Mouse (Mus musculus) megakaryocyte, embryonic 14.5 days (primary cell): ENCODE results near the gene Adamts20. TPM values are rescaled to one million over a fixed set of nuclear protein-coding genes. Genes with fewer than 3 reads are reported as not detected.

ENCODE experiments used
- H3K27me3 ChIP-seq: replicated peaks from 2 replicates; pipeline ENCODE3; 2012; ENCODE audit warnings: inconsistent platforms
- H3K36me3 ChIP-seq: replicated peaks from 2 replicates; pipeline ENCODE3; 2012; ENCODE audit warnings: low read length, inconsistent platforms, mixed read lengths
- H3K4me1 ChIP-seq: 2 replicates; pipeline ENCODE4 v1.6.1; 2012; ENCODE audit warnings: inconsistent platforms
- H3K4me3 ChIP-seq: replicated peaks from 2 replicates; pipeline ENCODE3; 2012; ENCODE audit warnings: moderate library complexity, mild to moderate bottlenecking, inconsistent platforms
- H3K9me3 ChIP-seq: 2 replicates; pipeline ENCODE4 v1.6.1; 2012; ENCODE audit warnings: inconsistent platforms
- FLI1 ChIP-seq: IDR thresholded peaks from 2 replicates; pipeline ENCODE4 v1.6.1; 2012; ENCODE audit warnings: low read length, inconsistent platforms, mixed read lengths
- GATA1 ChIP-seq: IDR thresholded peaks from 3 replicates; pipeline ENCODE4 v1.6.1; 2012; ENCODE audit warnings: mixed read lengths, low read length, inconsistent platforms, borderline replicate concordance
- polyA plus RNA-seq: library from polyadenylated mRNA; stranded (reverse); fragments of >175 nt; gene quantifications from 2 replicates; pipeline ENCODE4 v1.2.3, GENCODE M21; 2012; ENCODE audit warnings: low replicate concordance; ENCODE audit not compliant: insufficient read depth

The Adamts20 gene
- polyA plus RNA-seq, 1 experiment, result 0.39 TPM

DNA sequence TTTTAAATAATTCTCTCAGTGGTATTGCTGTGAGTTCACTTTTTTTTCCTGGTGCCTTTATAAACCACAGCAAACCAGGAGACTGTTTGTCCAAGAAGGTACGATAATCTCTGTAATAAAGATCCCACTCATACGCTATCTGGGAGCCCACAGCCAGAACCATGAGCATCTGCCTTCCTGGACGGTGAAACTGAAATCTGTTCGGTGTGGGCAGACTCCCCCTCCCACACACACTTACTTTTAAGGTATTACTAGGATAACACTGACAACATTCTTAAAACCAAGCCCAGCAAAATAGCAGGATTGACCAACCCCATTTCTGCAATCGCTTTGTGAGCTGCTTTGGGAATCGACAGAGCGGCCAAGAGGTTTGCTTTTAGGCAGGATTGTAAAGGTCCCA is 155.5 kb downstream of the Adamts20 start:
- no peaks in the 10 kb centered on the region for H3K9me3 ChIP-seq
- no peaks in the 10 kb centered on the region for H3K4me1 ChIP-seq
- H3K36me3 ChIP-seq, result no peaks in the 10 kb centered on the region
- TF ChIP-seq FLI1, result no peak
- no peak for TF ChIP-seq GATA1
- no peak overlapping the region for H3K4me3 ChIP-seq
- H3K27me3 ChIP-seq, result no peaks in the 10 kb centered on the region

DNA sequence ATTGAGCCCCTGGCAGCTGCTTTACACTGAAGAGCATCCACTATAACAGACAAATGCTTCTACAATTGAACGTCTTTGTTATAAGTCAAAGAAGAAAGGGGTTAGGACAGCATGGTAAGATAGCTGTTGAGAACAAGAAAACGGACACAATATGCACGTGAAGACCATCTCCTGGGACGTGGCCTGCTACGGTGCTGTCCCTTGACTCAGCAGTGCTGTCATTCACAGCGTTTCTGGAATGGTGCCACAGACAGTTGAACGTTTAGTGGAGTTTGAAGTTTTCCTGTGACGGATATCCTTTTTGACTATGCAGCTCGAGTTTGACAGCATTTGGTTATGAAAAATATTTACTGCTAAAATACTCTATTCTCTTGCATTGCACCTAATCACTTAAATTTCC is 157.3 kb downstream of the Adamts20 start:
- Histone ChIP-seq H3K4me1 (no peaks in the 10 kb centered on the region), H3K36me3 (no peaks in the 10 kb centered on the region), H3K4me3 (no peak overlapping the region), H3K9me3 (no peaks in the 10 kb centered on the region), H3K27me3 (no peaks in the 10 kb centered on the region)
- TF ChIP-seq FLI1, result no peak
- no peak for TF ChIP-seq GATA1

DNA sequence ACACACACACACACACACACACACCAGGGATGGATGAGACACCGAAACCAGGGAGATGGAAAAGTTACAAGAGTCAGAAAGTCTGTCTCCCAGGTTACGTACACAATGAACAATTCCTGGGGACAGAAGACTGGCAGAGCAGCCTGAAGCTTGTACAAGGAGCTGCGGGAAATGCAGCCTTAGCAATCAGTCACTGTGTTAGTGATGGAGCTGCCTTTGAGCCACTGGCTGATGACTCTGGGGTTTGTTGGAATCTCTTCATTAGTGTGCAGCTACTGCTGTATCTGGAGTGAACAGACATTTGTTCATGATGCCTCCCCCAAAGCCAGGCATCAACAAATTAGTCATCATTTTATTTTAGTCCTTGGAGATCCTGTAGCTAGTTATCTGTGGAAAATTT is 162.1 kb downstream of the Adamts20 start:
- H3K9me3 ChIP-seq, result no peaks in the 10 kb centered on the region
- no peak overlapping the region for H3K4me3 ChIP-seq
- no peak for TF ChIP-seq FLI1
- no peak for TF ChIP-seq GATA1
- H3K36me3 ChIP-seq, result no peaks in the 10 kb centered on the region
- H3K27me3 ChIP-seq, result no peaks in the 10 kb centered on the region
- no peaks in the 10 kb centered on the region for H3K4me1 ChIP-seq

DNA sequence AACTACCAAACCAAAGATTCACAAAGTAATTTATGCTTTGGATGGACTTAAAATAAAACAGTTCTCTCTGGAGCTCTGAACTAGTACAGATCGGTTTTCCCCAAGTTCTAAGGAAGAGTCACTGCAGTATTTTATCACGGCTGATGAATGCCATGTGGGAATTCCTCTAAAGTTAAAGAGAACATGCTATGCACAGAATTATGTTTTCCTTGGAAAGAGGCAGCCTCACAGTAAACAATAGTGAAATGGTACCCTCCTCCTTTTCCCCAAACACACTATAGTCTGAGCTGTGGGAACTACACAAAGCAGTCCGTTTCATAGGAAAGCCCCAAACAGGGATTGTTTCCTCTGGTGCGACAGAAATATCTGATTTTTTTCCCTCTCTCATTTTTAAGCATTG is 171.1 kb downstream of the Adamts20 start:
- Histone ChIP-seq H3K36me3 (no peaks in the 10 kb centered on the region), H3K4me3 (no peak overlapping the region), H3K27me3 (no peaks in the 10 kb centered on the region), H3K4me1 (no peaks in the 10 kb centered on the region), H3K9me3 (no peaks in the 10 kb centered on the region)
- TF ChIP-seq FLI1 (no peak), GATA1 (no peak)

DNA sequence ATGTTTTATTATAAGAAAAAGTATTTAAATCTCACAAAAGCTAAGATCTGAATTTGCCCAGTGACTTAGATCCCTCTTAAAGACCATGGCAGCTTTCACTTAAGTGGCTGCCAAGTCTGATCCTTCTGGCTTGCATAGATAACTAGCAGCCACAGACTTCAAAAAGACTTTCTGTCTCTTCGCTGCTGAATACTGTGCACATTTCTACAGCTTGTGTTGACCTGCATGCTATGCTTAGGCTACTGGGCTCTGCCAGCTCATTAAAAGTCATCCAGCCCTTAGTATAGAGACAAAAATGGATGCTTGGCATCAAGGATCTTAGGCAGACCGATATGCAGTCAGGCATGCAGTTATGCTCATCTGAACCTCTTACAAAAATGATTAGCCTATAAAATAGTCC is 177.2 kb downstream of the Adamts20 start:
- Histone ChIP-seq H3K4me1 (no peaks in the 10 kb centered on the region), H3K27me3 (no peaks in the 10 kb centered on the region), H3K9me3 (no peaks in the 10 kb centered on the region), H3K36me3 (no peaks in the 10 kb centered on the region), H3K4me3 (no peak overlapping the region)
- TF ChIP-seq FLI1 (no peak), GATA1 (no peak)

DNA sequence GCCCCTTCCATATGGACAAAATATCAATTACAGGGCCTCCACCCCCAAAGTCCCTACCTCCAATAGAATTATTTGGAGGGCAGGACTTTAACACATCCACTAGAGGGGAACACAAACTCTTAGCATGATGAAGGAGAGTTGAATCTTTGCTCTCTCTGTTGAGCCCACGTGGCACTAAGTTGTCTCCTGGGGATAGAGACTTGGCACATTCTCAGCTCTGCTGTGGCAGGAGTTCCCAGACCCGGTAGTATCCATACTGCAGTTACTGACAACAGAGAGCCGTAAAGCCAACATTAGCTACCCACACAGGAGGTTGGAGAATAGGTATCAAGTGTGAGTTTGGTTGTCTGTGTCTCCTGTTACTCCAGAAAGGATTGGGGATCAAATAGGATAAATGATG is 177.7 kb downstream of the Adamts20 start:
- TF ChIP-seq GATA1 (no peak), FLI1 (no peak)

DNA sequence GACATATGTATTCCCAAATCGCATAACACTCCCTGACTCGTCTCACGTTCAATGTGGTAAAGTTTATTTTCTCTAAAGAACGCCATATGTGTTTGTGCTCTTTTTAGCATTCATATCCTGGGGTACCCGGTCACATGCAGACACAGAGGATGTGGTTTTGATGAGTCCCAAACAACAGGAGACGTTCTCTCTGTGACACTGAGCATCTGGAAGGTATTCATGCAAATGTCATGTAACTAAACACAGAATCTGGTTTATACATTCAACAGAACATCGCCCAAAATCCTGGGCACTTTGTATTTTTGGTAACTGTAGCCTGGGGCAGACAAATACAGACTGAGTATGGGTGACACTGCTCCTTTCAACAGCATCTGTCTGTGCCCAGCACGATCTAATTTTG is 188.8 kb downstream of the Adamts20 start:
- no peaks in the 10 kb centered on the region for H3K4me1 ChIP-seq
- no peak for TF ChIP-seq FLI1
- TF ChIP-seq GATA1, result no peak
- no peaks in the 10 kb centered on the region for H3K9me3 ChIP-seq
- H3K27me3 ChIP-seq, result no peaks in the 10 kb centered on the region
- H3K4me3 ChIP-seq, result no peak overlapping the region
- H3K36me3 ChIP-seq, result no peaks in the 10 kb centered on the region

More for the DNA sequence above, 177.7 kb downstream of the Adamts20 start:
- Histone ChIP-seq H3K36me3 (no peaks in the 10 kb centered on the region), H3K4me1 (no peaks in the 10 kb centered on the region), H3K4me3 (no peak overlapping the region), H3K27me3 (no peaks in the 10 kb centered on the region), H3K9me3 (no peaks in the 10 kb centered on the region)

DNA sequence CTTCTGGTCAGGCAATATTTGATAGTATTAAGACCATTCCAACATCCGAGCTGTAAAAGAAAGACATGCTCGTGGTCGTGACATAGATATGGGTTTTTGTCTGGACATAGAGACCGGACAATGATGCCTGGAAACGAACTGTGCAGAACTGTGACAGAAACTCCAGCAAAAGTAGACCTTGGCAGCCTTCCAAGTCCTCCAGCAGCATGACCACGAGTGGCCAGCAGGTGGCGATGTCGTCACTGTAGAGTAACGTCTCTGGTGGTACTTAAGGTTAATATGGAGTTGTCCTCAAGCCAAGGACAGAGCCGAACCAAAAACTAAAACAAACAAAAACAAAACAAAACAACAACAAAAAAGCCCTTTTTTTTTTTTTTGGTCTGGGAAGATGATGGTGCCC is 199.6 kb downstream of the Adamts20 start:
- Histone ChIP-seq H3K4me3 (no peak overlapping the region), H3K4me1 (no peaks in the 10 kb centered on the region; the same call in 1 of the 2 replicates), H3K9me3 (no peaks in the 10 kb centered on the region), H3K27me3 (no peaks in the 10 kb centered on the region), H3K36me3 (no peaks in the 10 kb centered on the region)
- TF ChIP-seq GATA1, result no peak
- no peak for TF ChIP-seq FLI1

DNA sequence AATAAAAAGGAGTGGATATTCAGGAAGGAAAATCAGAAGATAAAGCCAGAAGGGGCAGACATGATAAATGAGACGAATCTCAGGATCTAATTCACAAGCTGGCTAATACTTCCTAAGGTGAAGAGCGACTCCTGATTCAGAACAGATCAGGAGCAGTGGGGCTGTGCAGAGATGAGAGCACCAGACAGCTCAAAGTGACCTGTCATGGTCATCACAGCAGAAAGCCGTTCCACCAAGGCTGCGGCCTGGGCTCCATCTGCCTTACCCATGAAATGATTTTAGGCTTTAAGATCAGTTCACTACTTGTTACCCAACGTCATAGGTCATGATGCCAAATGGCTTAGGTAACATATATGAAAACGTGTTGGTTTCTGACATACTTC is 200.7 kb downstream of the Adamts20 start:
- Histone ChIP-seq H3K36me3 (no peaks in the 10 kb centered on the region), H3K4me1 (no peaks in the 10 kb centered on the region; the same call in 1 of the 2 replicates), H3K9me3 (no peaks in the 10 kb centered on the region), H3K4me3 (no peak overlapping the region), H3K27me3 (no peaks in the 10 kb centered on the region)
- TF ChIP-seq GATA1, result no peak
- TF ChIP-seq FLI1, result no peak

DNA sequence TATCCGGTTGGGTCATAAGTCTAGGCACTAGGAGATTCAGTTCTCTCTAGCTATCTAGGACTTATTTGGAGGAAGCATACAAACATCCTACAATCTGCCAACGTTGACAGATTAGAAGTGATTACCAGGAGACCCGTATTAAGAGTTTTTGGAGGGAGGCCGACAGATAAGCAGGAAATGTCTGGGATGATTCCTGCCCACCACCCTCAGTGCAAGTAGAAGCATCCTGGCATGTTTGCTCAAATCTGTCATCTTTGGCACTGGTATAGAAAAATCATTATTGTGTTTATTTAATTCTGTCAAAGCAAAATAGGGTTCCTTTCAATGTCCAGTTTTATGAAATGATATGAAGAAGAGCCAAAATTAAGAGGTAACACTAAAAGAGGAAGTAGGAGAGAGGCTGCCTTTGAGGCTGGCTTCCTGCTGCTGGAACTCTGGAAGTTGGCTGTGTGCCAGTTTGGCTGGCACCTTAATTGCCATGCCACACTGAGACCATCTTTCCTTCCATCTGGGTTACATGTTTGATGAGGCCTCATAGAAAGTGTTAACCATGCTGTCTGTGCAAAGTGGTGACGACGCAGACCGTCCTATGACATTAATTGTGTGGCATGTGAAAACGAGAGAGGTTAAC is 201.2 kb downstream of the Adamts20 start:
- no peaks in the 10 kb centered on the region for H3K27me3 ChIP-seq
- H3K36me3 ChIP-seq, result no peaks in the 10 kb centered on the region
- no peaks in the 10 kb centered on the region; the same call in 1 of the 2 replicates for H3K4me1 ChIP-seq
- no peak for TF ChIP-seq FLI1
- no peak for TF ChIP-seq GATA1
- H3K9me3 ChIP-seq, result no peaks in the 10 kb centered on the region
- H3K4me3 ChIP-seq, result no peak overlapping the region

DNA sequence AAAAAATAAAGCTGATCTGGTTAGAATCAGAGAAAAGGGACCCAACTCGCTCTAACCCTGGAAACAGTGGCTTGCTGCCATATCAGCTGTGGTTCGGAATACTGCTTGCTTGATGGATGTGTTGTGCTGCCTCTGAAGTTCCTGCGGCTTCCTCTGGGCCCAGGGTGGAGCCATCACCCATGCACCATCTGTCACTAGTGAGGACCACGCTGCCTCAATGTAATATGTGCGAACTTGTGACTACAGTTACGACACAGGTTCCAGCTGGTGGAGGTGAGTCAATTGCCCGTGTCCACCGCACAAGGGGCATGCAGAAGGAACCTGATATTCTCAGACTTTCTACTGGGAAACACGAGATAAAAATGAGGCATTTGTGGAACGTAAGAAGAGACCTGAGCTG is 202.0 kb downstream of the Adamts20 start:
- H3K4me3 ChIP-seq, result no peak overlapping the region
- no peaks in the 10 kb centered on the region for H3K27me3 ChIP-seq
- no peaks in the 10 kb centered on the region for H3K36me3 ChIP-seq
- no peaks in the 10 kb centered on the region; the same call in 1 of the 2 replicates for H3K4me1 ChIP-seq
- no peaks in the 10 kb centered on the region for H3K9me3 ChIP-seq
- TF ChIP-seq FLI1 (no peak), GATA1 (no peak)
